Mouse (Mus musculus): ENCODE results near the gene Plekhg3.
A peak's percentile ranks its signal among the peaks of the same experiment; 100 is the strongest.

The Plekhg3 gene

GRCm38 (mm10) chr12:76552321-76552720, 21.6 kb downstream of the Plekhg3 start:
- peak in 1 of 2 experiments; percentile 57 for DNase-seq (ENCODE audit: low spot score in 2 of 2)

DNA sequence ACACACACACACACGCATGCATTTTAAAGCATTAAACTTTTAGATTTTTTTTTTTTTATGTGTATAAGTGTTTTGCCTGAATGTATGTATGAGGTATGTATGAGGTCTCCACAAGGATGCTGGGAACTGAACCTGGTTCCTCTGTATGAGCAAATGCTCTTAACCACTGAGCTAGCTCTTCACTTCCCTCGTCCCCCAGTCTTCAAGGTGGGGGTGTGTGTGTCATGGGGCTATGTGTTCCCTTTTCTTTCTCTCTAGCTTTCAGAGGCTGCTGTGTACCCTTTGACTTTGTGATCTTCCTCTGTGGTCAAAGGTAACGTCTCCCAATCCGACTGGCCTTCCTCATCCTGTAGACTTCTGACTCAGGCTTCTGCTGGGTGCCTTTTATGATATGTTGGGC, 22.3 kb downstream of the Plekhg3 start:
- DNase-seq (ENCODE audit: low spot score in 2 of 2): peak in 1 of 2 experiments; percentile 42

DNA sequence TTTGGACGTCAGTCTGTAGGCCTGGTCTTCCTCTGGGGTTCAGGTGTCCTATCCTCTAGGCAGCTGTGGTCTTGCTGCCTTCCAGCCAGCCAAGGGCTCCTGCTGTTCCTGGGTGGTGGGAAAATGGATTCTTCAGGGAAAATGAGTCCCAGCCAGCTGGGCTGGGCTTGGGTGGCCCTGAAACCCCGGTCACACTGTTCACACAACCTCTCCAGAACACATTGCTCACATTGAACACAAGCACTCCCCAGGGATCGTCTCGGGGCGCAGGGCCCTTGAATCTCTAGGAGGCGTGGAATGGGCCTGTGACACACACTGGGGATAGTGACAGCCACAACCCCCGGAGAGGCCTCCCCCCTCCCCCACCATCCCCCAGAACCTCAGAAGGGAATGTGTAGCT, 23.2 kb downstream of the Plekhg3 start:
- DNase-seq (ENCODE audit: low spot score in 2 of 2): no peak

DNA sequence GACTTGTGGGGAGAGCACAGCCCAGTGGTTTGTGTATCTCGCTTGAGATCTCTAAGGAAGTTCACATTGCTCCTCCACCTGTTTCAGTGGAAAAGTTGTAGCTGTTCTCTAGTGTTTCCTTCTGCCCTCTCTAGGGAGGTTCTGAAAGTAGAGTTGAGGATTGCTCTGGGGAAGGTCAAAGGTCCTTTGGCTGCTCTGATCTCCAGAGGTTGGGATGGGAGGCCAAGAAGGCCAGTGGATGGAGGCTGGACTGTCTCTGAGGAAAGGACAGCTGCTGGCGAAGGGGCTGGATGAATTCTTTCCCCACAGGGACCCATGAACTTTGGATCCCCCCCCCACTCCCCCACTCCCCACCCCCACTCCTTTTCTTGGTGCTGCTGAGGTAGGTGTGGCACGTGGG, 23.7 kb downstream of the Plekhg3 start:
- no peak for DNase-seq (ENCODE audit: low spot score in 2 of 2)

- DNase-seq (ENCODE audit: low spot score in 2 of 2): no peak
Measured at GRCm38 (mm10) chr12:76554871-76555386, 24.2 kb downstream of the Plekhg3 start.

DNA sequence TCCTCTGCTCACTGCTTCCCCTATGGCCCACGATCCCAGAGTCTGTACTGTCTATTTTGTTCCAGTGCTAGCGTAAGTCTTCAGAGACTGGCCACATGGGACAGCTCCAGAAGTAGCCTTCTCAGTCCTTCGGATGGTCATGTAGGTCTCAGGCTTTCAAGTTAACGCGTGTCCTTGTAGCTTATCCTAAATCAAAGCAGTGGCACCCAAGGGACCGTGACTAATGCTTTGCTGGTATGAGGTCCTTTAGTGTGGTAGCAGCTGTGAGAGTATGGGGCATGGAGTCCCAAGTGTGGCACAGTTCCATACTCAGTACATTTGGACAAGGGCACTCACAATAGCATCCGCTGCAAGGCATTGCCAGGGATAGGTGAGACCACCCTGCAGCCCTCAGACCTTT, 25.5 kb downstream of the Plekhg3 start:
- no peak for DNase-seq (ENCODE audit: low spot score in 2 of 2)

DNA sequence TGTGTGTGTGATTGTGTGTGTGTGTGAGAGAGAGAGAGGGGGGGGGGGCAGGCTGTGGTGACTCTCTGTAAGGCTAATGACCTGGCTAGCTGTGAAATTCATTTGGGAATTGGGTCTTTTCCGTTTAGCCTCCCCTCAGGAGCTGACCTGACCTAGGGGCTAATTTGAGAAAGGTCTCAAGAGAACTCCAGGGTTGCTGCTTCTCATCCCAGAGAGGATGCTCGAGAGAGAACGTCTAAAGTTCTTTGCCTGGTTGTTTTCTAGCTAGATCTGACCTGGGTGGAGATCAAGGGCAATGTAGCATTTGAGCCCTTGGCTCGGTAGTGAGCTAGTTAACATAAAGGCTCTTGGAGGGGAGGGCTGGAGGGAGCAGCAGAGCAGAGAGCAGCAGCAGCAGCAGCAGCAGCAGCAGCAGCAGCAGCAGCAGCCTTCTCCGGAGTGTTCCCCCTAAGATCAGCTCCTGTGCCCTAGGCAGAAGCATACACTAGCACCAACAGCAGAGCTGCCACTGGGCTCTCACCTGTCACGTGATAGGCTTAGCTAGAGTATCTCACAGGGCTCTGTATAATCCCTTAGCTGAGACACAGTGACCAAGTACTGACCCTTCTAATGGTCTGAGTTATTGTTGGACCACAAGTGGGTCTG, 26.2 kb downstream of the Plekhg3 start:
- DNase-seq (ENCODE audit: low spot score in 2 of 2): no peak

DNA sequence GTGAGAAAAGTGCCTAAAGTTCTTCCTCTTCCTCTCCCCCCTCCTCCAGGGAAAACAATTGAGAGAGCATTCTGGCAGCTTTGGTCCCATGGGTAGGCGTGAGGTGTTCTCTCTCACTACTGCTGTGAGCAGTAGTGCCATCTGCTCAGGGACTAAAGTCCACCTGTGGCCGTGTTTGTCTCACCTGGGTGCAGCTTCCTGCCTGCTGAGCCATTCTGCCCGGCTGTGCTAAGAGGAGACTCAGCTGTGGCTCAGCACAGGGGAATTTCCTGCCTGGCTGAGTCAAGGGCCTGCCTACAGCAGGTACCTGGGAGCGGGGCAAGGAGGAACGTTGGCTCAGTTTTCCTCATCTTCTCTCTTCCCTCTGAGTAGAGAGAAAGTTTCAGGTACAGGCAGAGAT, 27.5 kb downstream of the Plekhg3 start:
- DNase-seq (ENCODE audit: low spot score in 2 of 2): no peak

- DNase-seq (ENCODE audit: low spot score in 2 of 2): no peak
Measured at GRCm38 (mm10) chr12:76562196-76562595, 31.5 kb downstream of the Plekhg3 start.

GRCm38 (mm10) chr12:76566284-76566683, 35.6 kb downstream of the Plekhg3 start:
- DNase-seq (ENCODE audit: low spot score in 2 of 2): no peak

DNA sequence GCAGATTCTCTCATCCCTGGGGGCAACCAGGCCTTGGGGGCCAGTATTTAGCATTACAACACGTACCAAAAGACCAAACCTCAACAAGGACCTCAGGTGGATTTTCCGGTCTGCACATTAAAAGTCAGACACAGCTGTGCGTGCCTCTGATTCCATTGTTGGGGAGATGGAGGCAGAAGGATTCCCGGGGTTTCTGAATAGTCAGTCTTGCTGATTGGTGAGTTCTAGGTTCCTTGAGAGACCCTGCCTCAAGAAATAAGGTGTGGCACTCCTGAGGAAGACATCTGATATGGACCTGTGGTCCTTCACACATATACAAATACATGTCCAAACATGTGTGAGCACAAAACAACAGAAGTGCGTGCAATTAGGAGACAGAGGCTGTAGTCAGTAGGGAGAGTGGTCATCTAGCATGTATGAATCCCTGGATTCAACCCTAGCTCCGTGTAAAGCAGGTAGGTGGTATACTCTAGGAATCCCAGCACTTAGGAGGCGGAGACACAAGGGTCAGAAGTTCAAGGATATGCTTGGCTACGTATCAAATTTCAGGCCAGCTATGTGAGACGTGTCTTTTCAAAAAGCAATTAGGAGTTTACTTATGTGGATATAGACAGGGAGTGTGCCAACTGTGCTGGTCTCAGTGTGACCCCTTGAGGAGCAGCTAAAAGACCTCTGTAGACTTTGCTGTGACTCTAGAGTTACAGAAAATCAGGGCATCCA, 39.7 kb downstream of the Plekhg3 start:
- no peak for DNase-seq (ENCODE audit: low spot score in 2 of 2)

- DNase-seq (ENCODE audit: low spot score in 2 of 2): no peak
Measured at GRCm38 (mm10) chr12:76571266-76571665, 40.6 kb downstream of the Plekhg3 start.

DNA sequence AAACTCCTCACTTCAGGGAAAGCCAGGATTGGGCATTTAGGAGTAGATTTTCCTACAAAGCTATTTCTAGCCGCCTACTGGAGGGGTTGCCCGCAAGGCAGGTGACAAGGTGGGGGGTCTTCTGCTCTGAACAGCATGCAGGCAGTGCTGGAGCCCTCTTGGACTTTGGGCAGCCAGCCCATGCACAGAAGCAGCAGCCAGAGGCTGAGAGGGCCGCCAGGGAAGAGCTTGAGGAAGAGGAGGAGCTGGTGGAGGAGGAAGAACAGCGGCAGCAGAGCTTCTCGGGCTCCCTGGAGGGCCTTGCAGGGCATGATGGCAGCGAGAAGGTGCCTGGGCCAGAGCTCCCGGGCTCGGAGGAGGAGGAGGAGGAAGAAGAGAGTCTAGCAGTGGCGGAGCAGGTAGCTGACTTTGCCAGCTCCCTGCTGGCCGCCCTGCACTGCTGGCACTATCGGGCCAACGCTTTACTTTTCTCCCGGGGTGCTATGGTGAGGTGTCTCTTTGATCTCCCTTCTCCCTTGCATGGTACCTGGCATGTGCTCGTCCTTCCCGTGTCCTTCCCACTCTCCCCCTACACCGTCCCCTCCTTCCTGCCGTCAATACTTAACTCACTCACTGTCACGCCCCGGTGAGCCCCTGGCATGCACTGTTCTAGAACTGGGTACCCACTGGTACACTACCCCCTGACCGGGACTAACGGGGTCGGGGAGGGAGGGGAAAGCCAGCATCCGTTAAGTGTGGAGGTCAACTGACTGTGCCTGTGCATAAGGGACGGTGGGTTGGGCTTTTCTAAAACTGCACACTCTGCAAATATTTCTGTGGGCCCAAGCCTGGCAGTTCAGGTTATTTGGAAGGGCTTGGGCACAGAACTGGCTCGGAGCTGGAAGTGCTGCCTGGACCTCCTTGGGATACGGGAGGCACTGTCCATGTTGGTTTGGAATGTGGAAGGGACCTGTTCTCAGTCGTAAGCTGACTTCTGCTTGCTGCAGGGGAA, 41.9 kb downstream of the Plekhg3 start:
- no peak for DNase-seq (ENCODE audit: low spot score in 2 of 2)

DNA sequence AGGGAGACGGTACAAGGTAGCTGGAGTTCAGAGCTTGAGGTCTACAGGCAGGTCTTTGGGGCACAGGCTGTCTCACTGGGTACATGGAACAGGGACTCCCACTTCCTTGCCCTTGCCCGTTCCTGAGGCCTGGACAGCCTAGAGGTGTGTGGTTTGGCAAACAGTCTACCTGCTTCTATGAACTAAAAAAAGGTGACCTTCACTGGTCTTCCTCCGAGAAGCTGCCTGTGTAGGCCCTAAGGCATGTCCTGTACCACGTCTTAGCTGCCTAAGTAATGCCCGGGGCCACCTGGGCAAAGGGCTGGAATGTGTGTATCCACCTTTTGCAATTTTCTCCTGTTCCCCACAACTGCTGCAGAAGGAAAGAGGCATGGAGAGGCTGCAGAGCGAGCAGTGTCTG, 42.7 kb downstream of the Plekhg3 start:
- DNase-seq (ENCODE audit: low spot score in 2 of 2): no peak

GRCm38 (mm10) chr12:76574815-76575214, 44.1 kb downstream of the Plekhg3 start:
- DNase-seq (ENCODE audit: low spot score in 2 of 2): no peak

DNA sequence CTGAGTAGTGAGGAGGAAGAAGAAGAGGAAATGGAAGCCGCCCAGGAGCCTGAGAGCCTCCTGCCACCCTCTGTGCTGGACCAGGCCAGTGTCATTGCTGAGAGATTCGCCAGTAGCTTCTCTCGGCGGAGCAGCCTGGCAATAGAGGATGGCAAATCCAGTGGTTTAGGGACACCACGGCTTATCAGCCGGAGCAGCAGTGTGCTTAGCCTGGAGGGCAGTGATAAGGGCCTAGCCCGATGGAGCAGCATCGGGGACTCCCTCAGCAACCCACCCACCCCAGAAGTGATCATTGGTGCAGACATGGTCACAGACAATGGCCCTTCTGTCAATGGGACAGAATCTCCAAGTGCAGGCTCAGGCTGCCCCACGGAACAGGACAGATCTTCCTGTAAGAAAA, 45.4 kb downstream of the Plekhg3 start:
- DNase-seq (ENCODE audit: low spot score in 2 of 2): no peak

GRCm38 (mm10) chr12:76576806-76577205, 46.1 kb downstream of the Plekhg3 start:
- no peak for DNase-seq (ENCODE audit: low spot score in 2 of 2)

GRCm38 (mm10) chr12:76577858-76578257, 47.2 kb downstream of the Plekhg3 start:
- no peak for DNase-seq (ENCODE audit: low spot score in 2 of 2)

DNA sequence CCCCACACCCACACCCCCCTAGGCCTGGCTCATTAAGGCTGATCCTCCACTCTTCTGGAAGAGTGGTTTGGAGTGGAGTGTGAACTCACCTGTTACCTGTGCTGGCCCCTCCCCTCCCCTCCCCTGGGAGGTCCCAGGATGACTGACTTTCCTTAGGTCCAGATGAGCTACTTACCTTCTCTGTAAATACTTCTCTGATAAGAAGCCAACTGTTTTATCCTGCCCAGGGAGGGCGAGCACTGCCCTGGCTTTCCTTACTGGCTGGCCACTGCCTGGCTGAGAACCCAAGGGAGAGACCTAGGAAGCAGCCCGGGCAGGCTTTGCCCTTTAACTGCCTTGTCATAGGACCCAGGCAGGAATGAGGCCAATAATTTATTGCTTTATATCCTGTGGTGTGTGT, 47.8 kb downstream of the Plekhg3 start:
- DNase-seq (ENCODE audit: low spot score in 2 of 2): no peak

DNA sequence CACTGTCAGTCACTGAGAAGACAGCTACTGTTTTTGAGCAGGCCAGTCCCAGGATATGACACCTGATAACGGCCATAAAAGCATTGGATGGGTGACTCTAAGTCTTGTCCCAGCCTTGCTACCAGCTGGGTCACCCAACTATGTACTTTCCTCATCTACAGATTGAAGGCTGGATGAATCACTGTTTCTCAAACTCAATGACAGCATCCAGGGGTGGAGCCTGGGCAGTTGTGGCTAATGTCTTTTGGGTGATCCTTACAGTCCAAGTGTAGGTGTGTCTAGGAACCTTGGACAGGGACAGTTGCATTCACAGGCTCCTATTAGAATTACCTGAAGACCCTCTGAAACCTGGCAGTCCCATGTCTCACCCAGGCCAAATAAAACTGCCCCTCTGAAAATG, 49.1 kb downstream of the Plekhg3 start:
- DNase-seq (ENCODE audit: low spot score in 2 of 2): no peak

GRCm38 (mm10) chr12:76582139-76582538, 51.4 kb downstream of the Plekhg3 start:
- DNase-seq (ENCODE audit: low spot score in 2 of 2): no peak

GRCm38 (mm10) chr12:76582841-76583240, 52.1 kb downstream of the Plekhg3 start:
- DNase-seq (ENCODE audit: low spot score in 2 of 2): no peak

Measured in spleen, postnatal 10 days (tissue).